Mouse (Mus musculus) left cerebral cortex, postnatal 14 days (tissue): ENCODE measurements at regions not wholly inside any gene's neighbourhood (a gene's known extent, or its start where the extent isn't known, plus 50 kb on each side); places are given as distances from the start of the nearest gene placed in this dataset.
"Not testable (repeated sequence)": the region's sequence is repeated elsewhere in the genome, so short reads cannot be mapped to it uniquely, and the experiment has no call there.

Source experiments
- DNase-seq, 2 experiments: peaks; one replicate each; pipeline ENCODE4 v3.0.0; 2021 to 2022; ENCODE audit warnings: low spot score in 2 of 2, mixed read lengths in 1 of 2
- intact Hi-C: fragments of 180-260 bp; cut with DNase I; formaldehyde crosslinking; loops from one replicate; pipeline ENCODE4 v1.15.1; 2025

DNA sequence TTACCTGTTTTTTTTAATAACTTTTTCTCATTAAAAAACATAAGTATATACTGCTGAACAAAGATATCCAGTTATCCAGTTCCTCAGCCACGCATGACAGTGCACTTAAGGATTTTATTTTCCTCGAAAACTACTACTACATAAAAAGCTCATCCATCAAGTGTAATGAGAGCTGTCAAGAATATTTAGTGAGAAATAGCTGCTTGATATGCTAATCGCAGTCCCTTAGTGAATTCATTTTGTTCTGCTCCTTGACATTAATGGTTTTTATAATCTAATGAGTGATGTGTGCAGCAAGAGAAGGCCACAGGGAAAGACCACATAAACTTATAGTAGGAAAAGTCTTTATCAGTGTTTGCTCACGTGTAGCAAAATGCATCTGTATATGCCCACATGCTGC lies 754.0 kb upstream of the Slc39a10 start:
- intact Hi-C loops: no loop called here
- no peak for DNase-seq

DNA sequence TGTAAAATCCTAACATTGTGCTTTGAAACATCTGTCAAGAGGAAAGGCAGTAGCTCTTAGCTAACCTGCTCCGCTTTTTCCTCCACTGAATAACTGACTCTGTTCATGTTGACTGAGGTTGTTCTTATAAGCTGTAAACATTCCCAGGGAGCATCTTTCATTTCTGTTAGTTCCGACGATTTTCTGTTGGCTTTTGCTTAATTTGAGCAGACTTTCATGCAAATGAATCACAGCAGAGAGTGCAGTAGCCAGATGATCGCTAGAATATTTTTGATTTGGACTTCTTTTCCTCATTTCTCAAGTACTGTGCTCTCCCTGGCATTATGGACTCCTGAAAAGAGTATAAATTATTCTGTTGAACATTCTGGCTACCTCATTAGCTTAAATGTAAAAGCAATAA lies 713.9 kb upstream of the Slc39a10 start:
- DNase-seq: no peak

DNA sequence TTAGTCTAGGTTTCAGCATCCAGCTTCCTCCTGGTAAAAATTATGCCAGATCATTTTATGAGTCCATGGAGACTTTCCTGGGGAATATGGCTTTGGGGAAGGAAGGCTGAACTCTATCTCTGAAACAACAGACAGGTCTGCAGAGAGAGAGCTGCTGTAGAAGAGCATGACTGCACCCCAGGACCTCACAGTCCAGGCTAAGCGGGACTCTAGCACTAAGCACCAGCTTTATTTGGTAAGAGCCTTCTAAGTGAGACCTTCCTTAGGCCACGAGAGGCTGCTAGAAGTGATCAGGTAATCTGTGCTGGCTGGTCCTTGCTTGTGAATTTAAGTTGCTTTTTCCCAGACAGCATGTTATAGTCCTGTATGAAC lies 711.3 kb upstream of the Slc39a10 start:
- intact Hi-C loops: no loop called here
- DNase-seq: no peak

More for the DNA sequence above, 713.9 kb upstream of the Slc39a10 start:
- intact Hi-C loops: no loop called here

DNA sequence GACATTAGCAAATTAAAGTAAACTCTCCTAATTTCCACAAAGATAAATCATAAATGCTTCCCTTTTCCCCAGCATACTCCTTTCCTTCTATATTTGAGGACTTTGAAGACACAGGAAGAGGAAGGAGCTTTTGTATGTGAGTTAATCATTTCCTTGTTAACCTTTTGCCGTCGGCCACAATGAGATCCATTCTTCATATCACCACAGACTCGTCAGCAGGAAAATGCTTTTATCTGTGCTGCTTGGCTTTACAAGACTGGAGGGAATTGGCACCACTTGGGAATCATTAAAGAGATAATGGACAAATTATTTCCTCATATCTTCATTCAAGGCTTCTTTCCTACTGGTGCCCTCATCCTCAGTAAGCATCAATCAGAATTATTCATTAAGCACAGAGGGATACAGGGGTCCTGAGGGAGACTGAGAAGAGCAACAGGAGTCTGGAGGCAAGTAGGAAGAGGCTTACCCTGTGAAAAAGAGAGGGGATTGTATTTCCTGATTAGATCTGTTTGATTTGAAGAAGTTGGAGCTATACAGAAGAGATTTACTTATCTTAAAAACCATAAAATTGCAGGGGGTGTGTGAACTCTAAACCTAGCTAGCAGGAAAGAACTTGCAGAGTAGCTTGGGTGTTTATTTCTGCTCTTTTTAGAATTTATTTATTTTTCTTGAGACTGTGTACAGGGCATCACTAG lies 710.8 kb upstream of the Slc39a10 start:
- intact Hi-C loops: no loop called here
- no peak for DNase-seq

DNA sequence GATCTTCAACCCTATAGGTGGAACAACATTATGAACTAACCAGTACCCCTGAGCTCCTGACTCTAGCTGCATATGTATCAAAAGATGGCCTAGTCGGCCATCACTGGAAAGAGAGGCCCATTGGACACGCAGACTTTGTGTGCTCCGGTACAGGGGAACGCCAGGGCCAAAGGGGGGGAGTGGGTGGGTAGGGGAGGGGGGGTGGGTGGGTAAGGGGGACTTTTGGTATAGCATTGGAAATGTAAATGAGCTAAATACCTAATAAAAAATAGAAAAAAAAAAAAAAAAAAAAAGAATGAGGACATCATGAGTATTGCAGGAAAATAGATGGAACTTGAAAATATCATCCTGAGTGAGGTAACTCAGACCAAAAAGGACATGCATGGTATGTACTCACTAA lies 701.0 kb upstream of the Slc39a10 start:
- intact Hi-C loops, DNase-seq: not testable (repeated sequence)

DNA sequence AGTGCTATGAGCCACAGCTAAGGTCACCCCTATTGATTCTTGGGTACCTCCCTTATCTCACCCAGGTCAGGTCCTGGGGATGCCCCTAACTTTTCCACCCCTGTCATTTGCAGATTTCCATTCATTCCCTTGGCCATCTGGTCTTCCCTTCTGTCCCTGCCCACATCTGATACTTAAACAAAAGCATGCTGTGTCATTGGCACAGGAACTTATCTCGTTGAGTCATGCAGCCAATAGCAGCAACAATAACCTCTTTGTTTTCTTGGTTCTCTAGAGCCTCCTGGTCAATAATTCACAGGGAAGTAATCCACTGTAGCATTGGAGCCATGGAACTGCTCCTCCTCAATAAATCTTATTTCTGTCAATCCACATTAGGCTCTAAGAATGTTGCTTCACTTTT lies 653.0 kb upstream of the Slc39a10 start:
- DNase-seq: no peak
- intact Hi-C loops: no loop called here

DNA sequence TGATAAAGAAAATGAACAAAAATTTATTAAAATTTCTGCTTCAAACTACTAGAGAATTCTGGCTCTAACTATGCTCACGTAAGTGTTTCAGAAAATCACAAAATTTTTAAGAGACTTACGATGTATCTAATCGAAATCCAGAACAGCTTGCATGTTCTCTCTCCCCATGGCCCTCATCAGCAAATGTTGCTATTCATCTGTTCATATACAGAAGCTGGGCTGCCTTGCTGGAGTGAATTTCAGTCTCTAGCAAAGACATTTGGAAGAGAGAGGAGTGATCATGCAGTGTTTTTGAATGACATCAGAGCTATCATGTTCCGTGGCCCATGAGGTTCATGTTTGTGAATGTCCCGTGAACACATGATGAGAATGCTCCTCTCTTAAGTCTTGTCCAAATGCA lies 618.8 kb upstream of the Slc39a10 start:
- peak in 1 of 2 experiments; percentile 2 for DNase-seq
- intact Hi-C loops: no loop called here

DNA sequence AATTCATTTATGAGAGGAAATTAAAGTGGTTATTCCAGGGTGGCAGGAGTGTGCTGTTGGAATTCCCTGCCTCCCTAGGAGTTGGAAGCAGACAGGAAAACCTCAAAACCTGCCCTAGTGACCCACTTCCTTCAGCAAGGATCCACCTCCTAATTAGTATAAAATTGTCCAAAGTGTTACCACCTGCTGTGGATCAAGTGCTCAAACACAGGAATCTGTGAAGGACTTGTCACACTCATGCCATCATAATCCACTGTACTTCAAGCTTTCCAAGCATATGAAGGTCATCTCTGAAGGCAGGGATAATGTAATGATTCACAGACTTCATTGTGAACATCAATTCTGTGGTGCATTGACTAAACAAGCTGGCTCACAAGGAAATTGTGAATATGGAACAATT lies 615.1 kb upstream of the Slc39a10 start:
- intact Hi-C loops: no loop called here
- DNase-seq: no peak

DNA sequence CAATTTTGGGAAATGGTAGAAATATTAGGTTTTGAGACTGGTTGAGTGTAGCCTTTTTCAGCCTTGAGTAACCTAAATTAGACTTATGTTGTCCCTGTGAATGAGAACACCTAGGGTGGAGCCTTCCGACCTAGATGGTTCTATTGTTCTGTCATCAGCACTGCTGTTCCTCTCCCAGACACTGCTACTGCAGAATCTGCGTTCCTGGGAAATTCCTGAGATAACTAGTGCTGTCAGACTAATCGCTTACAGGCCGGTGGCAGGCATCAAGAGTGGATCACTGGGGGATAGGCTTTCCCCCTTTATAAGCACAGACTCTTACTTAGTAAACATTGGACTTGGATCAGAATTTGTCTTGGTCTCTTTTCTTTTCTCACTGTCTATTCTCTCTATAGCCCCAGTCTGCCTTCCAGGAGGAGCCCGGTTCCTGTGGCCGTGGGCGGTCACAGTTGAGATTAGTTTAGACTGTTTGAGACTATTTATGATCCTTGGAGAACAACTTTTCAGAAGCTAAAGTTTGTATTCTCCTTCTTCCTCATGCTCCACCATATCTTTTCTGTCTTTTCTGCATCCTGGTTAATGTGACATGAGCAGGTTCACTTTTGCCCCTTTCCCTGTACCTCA lies 596.0 kb upstream of the Slc39a10 start:
- intact Hi-C loops: no loop called here
- DNase-seq: peak in 1 of 2 experiments; percentile 3

DNA sequence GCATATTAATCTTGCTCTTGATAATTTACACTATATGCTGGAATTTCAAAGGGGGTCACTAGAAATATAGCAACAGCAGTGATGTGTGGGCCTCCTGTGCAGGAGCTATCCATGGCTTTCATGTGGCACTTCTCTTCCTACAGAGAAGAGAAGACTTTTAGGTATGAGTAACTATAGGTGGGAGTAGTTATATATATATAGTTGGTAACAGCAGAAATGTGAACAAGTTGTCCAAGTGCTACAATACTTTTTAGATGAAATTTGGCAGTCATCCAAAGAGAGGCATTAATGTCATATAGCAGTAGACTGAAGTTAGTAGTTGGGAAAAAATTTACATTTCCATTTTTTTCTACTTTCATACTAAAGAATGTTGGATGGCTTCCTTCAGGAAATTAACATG lies 593.4 kb upstream of the Slc39a10 start:
- DNase-seq: peak in 1 of 2 experiments; percentile 73
- intact Hi-C loops: no loop called here

DNA sequence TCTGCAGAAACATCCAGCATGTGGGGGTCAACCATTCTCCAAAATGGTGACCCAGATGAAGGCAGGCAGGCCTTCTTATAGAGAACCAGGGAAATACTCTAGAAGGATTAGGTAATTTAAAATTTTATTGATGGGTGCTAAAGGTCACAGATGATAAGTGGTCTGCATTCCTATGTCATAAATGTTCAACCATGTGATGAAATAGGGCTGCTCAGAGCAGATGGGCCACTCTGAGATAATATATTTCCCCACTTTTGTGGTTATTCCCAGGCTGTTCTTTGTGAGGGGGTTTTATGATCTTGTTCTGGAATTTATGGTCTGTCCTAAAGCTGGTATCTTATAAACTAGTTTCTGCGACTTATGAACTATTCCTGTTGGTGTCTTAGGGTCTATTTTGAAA lies 586.4 kb upstream of the Slc39a10 start:
- intact Hi-C loops: no loop called here
- DNase-seq: no peak

DNA sequence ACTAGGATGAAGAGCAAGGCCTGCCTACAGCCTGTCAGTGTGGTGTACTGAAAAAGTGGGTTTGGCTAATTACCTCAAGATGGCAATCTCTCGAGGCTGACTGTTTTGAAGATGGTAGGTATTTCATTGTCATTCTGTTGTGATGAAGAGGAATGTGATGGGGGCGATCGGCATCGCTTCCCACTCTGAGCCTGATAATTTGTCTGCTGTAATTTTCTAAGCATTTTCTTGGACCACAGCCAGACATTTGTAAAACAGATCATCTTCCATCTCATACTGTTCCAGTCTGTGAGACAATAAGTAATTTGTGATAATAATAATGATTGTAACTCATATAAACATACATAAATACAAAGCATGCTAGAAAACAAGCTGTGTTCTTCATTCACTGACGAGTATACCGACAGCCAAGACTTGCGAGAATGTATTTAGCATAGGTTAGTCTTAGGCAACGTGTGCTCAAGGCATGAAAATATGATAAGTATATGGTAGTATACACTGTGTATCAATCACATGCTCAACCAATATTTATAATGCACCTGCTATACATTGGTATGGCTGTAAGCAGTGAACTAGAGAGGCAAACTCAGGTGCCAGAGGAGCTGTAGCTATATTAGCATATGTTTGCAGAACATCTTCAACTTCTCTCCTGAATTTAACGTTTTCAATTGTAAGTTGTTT lies 574.1 kb upstream of the Slc39a10 start:
- intact Hi-C loops: no loop called here
- DNase-seq: no peak

DNA sequence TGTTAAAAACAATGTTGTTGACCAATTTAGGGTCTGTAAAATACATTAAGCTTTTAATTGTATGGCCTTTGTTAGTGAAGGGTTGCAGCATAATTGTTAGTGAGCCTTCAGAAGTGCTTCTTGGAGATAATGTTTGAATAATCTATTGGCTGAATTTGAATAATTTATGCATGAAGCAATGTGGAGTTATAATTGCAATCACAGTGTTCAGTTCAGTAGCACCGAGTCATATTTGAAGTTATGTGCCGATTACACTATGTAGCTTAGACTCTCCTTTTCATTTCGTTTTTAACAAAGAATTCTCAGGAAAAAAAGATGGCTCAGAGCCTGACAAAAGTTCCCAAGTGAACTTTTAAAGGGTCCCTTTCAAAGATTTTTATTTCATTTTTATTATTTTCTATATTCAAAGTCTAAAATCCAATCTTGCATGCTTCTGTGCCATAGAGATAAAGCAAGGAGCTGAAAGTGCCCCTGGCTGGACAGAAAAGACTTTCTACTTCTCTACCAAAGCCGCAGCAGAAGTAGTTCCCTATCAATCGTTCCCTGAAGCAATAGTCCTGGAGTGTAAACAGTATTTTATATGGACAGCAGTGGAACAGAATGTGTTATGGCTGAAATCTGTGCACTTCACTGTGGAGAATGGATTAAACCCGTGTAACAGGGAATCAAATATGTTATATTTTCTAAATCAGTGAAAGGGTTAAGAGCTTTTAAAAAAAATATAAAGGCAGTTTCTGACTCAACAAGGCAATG lies 556.3 kb upstream of the Slc39a10 start:
- intact Hi-C loops: no loop called here
- DNase-seq: no peak

DNA sequence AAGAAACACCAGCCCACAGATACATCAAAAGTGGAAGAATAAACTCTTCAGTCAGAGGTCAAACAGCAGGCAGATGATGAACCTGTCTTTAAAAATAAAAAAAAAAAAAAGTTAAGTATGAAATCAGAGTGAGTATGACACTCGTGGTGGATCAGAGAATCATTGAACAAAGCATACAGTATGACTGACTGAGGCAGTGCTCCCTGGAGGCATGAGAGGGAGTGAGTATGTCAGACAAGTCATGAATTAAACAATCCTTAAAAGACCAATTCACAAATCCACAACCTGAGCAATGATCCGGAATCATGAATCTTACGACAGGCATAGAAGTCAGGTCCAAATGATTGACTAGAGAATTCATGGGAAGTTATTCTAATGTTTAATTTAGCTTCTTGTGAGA lies 555.4 kb upstream of the Slc39a10 start:
- intact Hi-C loops: no loop called here
- DNase-seq: no peak

DNA sequence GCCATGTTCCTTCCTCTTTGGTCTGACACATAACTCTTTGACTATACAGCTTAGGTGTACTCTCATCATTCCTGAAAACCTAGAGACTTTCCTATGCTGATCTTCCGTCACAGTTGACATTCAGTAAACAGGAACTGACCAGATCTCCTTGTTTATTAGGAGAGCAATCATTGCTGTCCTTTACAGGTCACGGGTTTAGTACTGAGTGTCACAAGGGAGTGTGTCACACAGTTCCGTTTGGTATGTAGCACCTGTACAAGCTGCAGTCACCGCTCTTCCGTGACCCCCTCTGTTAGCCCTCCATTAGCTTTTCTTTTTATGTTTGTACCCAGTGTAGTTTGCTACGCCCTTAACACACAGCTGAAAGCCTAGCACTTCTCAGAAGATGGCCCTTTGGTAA lies 553.4 kb upstream of the Slc39a10 start:
- intact Hi-C loops: no loop called here
- DNase-seq: no peak

DNA sequence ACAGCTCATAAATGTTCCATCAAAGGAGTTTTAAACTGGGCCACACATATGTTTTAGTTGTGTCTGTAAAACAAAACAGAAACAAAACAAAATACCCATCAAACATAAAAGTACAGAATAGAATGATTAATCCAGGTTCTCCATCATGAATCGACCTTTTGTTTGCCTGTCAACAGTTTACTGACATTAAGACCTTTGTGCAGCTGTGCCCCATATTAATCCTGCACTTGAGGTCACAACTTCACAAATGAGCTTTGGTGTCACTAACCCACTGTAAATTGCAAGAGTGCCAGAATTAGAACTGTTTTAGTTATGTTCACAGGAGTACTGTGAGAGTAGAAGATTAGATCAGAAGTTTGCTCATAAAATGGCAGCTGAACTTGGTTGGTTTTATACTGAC lies 540.2 kb upstream of the Slc39a10 start:
- intact Hi-C loops: no loop called here
- DNase-seq: no peak

DNA sequence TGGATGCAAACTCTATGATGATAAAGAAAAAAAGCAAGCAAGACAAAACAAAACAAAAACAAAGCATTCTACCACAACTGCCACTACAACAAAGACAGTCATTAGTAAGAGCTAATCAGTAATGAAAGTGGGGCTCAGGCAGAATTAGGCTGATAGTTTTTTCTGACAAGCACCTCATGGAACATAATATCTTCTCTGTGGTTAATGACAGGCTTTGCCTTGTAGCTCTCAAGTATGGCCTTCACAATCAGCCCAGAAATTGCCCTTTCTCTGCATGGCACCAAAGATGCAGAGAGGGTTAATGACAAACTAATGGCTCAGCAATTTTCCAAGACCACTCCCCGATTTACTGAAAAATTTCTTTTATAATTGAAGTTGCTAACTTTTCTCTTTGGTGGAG lies 512.5 kb upstream of the Slc39a10 start:
- no peak for DNase-seq
- intact Hi-C loops: no loop called here

DNA sequence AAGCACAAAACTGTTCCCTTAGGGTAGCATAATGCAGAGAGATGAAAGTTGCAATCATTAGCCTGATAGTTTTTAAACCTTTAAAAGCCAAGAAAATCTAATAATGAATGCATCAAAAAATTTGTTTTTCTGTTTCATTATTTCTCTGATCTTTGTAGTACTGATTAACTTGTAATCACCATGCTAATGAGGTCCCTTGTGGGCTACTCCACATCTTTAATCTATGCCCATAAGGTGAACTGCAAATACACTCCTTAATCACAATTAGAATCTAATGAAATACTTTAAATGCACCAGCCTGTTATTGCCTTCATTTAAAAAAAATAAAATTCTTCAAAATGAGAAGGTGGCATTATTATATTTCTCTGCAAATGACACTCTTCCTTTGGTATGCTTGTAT lies 493.9 kb upstream of the Slc39a10 start:
- intact Hi-C loops: no loop called here
- DNase-seq: no peak

DNA sequence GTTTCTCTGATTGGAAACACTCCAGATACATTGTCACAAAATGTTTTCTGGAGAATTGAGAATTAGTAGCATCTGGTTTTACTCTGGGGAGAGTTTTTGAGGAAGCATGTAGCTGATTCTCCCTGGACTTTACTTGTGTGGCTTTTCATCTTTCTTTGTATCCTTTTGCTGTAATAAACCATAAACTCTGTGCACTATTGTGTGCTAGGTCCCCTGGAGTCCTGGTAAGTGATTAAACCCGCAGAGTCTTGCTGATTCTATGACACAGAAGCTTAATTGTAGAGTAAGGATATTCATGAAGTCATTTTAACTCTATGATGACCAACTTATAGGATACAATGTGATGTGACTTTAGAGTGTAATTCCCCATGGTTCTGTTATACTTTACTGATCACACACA lies 486.1 kb upstream of the Slc39a10 start:
- DNase-seq: no peak
- intact Hi-C loops: no loop called here

DNA sequence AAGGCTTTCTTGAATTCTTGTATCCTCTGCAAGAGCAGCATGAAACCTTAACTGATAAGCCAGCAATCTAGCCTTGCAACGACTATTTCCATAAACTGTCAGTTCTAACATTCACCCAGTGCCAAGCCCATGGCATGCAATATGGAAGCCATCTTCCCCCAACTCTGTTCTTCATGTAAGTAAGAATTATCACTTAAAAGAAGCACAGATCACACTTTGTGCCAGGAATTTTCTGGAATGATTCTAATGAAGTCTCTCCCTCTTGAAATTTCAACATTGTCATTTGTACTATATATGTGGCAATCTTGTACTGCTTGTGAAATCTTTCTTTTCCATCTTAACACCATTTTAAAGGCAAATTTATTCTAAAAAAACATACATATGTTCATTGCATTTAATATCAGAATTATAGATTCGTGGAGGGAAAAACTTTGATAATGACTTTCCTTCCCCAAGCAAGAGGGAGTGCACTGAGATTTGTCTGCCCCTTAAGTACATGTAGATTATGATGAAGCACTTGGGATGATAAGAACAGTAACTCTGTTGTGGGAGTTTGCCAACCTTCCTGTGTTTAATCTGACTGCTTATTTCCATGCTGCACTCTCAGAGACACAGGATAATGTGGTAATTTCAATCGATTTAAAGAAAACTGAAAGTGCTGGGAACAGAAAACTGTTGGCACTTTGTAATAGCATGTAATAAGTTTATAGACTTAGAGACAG lies 447.2 kb upstream of the Slc39a10 start:
- peak in 1 of 2 experiments; percentile 1 for DNase-seq
- intact Hi-C loops: no loop called here
